Mouse (Mus musculus) brown adipose tissue, adult 24 weeks (tissue): ENCODE data around the gene Gpr179. TPM values are rescaled to one million over a fixed set of nuclear protein-coding genes. Genes with fewer than 3 reads are reported as not detected.

ENCODE experiments used
- H3K27ac ChIP-seq: fragments of 200-500 bp; replicated peaks from 2 replicates; pipeline ENCODE4 v1.5.1; 2012; ENCODE audit warnings: low read depth, mild to moderate bottlenecking, low read length
- H3K4me1 ChIP-seq: fragments of 200-500 bp; 2 replicates; pipeline ENCODE4 v1.6.1; 2012; ENCODE audit warnings: low read length, mixed read lengths; ENCODE audit not compliant: control insufficient read depth, insufficient read depth, insufficient read length
- H3K4me3 ChIP-seq: fragments of 200-500 bp; 2 replicates; pipeline ENCODE4 v1.5.1; 2012; ENCODE audit warnings: low read depth, mild to moderate bottlenecking, low read length, moderate library complexity; ENCODE audit not compliant: insufficient read depth
- polyA plus RNA-seq: library from polyadenylated mRNA; stranded (reverse); fragments of >200 nt; gene quantifications from 2 replicates; pipeline ENCODE4 v1.2.4, GENCODE M21; 2012; ENCODE audit not compliant: missing spikeins, insufficient read depth, insufficient read length

Gpr179 gene
- polyA plus RNA-seq = not detected in 2 replicates

DNA sequence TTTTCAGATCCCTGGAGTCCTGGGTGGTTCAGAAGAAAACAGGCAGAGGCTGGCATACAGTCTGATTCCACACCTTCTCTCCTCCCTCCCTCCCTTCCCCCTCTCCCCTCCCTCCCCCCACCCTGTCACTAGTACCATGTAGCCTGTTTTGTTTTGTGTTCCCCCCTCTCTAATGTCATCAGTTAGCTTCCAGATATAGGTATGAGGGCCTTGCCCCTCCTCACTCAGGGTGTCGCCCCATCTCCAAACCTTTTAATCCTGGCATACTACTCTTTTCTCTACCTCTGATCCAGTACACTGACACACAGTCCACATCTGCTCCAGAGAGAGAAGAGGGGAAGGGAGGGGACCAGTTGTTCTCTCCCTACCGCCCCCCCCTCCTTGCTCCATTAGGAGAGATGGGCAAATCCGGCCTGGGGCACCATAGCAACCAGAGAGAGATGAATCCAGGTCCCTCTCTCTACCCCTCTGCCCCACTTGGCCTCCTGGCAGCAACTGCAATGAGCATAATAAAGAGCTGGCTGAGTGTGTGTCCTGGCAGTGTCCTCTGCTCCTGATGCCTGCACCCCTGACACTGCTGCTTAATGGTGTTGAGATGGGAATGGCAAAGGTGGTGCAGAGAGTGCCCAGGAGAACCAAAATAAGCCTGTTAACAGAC is at the start of gene Gpr179:
Gpr179 (minus strand) TSS at position 51 of the 658 bp plus-strand sequence.
- Histone ChIP-seq H3K4me1 (peaks cover 2% of the 10 kb centered on the region; the same call in 1 of the 2 replicates), H3K27ac (no peak within 1 kb of the TSS), H3K4me3 (no peak within 1 kb of the TSS)

- Histone ChIP-seq H3K4me3 (no peak overlapping the region), H3K4me1 (peaks cover 11% of the 10 kb centered on the region), H3K27ac (no peak overlapping the region)
These were observed 49.2 kb upstream of the Gpr179 start for GRCm38 (mm10) chr11:97401082-97401481.

DNA sequence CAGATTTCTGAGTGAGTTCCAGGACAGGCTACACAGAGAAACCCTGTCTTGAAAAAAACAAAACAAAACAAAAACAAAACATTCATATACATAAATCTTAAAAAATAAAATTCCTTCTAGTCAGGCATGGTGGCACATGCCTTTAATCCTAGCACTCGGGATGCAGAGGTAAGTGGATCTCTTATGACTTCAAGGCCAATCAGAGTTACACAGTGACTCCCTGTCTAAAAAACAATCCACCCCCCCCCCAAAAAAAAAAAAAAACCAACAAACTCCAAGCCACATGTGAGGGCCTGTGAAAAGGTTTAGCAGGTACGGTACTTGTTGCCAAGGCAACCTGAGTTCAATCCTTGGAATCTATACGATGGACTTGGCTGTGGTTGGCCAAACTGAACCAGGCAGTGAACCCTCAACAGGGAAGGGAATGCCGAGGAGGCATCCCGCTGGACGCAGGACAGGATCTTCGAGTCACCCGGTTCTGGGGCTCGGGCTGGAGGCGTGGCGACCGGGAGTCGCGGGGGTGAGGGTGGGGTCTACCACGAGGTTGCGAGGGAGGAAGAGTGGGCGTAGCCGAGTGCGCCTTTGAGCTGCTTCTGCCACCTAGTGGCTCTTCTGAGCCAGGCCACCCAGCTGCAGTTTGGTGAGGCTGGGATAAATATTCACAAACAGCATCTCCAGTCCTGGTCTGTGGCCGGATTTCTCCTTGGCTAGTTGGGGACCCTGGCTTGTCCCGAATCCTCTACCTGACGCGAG is 48.3 kb upstream of the Gpr179 start:
- Histone ChIP-seq H3K27ac (no peak overlapping the region), H3K4me1 (peaks cover 6% of the 10 kb centered on the region), H3K4me3 (peak overlapping the region; percentile 10)

- no peak overlapping the region for H3K4me3 ChIP-seq
- no peaks in the 10 kb centered on the region for H3K4me1 ChIP-seq
- no peak overlapping the region for H3K27ac ChIP-seq
These were observed 46.6 kb upstream of the Gpr179 start for GRCm38 (mm10) chr11:97398506-97398905.

GRCm38 (mm10) chr11:97394146-97394545 is 42.3 kb upstream of the Gpr179 start:
- no peak overlapping the region for H3K4me3 ChIP-seq
- no peaks in the 10 kb centered on the region for H3K4me1 ChIP-seq
- H3K27ac ChIP-seq = no peak overlapping the region

GRCm38 (mm10) chr11:97393658-97394057 is 41.8 kb upstream of the Gpr179 start:
- Histone ChIP-seq H3K4me3 (no peak overlapping the region), H3K4me1 (no peaks in the 10 kb centered on the region), H3K27ac (no peak overlapping the region)

DNA sequence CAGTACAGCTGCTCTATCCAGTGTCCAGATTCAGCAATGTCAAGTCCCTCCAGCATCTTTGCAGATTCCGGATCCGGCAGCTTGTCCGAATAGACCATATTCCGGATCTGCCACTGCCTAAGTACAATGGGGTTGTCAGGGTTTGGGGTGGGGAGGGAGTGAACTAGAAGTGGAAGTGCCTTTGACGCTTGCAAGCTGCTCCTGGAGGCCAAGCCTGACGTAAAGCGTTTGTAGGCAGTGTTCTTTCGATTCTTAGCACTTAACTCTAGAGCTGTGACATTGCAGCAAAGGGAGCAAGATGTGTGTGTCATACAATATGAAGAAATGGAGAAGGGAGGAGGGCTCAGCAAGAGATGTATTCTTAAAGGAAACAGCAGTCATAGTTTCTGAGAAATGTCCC is 37.2 kb upstream of the Gpr179 start:
- no peaks in the 10 kb centered on the region for H3K4me1 ChIP-seq
- no peak overlapping the region for H3K27ac ChIP-seq
- H3K4me3 ChIP-seq = no peak overlapping the region

DNA sequence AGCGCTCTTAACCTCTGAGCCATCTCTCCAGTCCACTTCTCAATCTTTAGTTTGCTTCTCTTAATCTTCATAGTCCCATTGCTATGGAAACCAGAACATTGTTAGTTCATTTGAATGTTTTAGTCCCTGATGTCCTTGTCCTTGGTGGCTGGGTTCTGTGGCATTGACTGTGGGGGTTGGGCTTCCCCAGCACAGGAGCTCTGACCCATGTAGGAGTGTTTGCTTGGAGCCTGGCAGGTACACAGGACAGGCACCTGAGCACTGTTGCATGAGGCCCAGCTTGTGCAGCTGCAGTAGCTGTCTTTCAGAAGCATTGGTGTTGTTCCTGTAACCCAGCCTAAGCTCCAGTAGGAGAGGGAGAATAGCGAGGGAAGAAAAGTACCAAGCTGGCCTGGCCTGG is 35.9 kb upstream of the Gpr179 start:
- H3K4me1 ChIP-seq = no peaks in the 10 kb centered on the region
- H3K27ac ChIP-seq = no peak overlapping the region
- H3K4me3 ChIP-seq = no peak overlapping the region

DNA sequence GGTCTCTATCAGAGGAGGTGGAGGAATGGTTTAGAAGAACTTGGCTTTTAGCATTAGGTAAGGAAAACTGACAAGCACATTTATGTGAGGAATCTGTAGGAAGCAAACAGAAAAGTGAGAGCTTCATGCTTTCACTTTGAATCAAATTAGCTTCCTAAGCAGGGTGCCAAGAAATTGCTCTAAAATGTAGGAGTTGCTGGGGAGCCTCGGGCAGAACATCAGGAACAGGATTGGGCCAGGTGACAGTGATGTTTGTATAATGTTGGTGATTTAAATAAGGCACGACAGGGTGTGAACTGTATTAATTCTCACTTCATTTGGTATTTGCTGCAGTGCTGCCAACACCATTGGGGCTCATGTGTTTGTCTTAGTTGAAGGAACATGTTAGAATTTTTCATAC is 31.9 kb upstream of the Gpr179 start:
- H3K4me3 ChIP-seq = no peak overlapping the region
- H3K27ac ChIP-seq = no peak overlapping the region

GRCm38 (mm10) chr11:97383017-97383416 is 31.1 kb upstream of the Gpr179 start:
- Histone ChIP-seq H3K4me1 (no peaks in the 10 kb centered on the region), H3K4me3 (no peak overlapping the region), H3K27ac (no peak overlapping the region)

More for the DNA sequence above, 31.9 kb upstream of the Gpr179 start:
- no peaks in the 10 kb centered on the region for H3K4me1 ChIP-seq

GRCm38 (mm10) chr11:97380036-97380435 is 28.2 kb upstream of the Gpr179 start:
- H3K4me1 ChIP-seq = no peaks in the 10 kb centered on the region
- no peak overlapping the region for H3K4me3 ChIP-seq
- H3K27ac ChIP-seq = no peak overlapping the region

DNA sequence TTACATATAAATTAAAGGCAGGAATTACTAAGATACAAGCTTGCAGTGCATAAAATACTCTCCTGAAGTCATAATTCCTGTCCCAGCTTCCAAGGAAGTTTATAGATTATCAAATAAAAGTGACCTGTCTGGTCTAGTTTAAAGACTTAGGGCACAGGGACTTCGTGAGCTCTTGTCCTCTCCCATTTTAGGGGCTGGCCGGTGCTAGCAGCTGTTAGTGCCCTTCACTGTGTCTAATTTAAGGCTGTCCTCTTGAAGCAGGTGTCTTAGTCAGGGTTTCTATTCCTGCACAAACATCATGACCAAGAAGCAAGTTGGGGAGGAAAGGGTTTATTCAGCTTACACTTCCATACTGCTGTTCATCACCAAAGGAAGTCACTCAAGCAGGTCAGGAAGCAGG is 21.5 kb upstream of the Gpr179 start:
- Histone ChIP-seq H3K27ac (no peak overlapping the region), H3K4me1 (0 out of 2 replicates have a peak, but pooled peaks cover 4% of the 10 kb centered on the region)

DNA sequence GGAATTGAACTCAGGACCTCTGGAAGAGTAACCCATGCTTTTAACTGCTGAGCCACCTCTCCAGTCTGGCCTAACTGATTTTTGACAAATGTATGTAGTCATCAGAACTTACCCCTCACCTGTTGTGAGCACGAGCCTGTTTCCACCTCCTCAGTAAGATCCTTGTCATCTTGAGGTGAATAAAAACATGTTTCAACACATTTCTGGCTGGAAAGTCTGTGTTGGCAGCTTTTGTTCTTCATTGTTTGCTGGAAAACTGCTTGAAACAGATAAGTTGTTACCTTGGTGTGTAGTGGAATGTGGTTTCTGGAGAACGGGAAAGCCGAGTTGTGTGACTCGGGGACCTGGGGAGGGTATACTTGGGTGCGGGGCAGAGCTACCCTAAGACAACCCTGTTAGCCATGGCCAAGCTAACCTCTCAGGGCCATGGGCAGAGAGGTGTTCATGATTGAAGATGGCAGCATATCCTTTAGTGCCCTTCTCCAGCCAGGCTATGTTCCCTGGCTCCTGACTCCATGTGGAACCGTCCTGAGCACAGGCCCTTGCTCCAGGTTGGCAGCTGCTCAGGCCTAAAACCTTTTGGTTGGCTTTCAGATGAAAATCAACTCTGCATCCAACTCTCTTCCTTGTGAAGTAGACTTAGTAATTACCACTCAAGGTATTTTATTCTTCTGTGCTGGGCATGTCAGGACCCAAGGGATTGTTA is 20.4 kb upstream of the Gpr179 start:
- H3K27ac ChIP-seq = no peak overlapping the region
- H3K4me1 ChIP-seq = 0 out of 2 replicates have a peak, but pooled peaks cover 4% of the 10 kb centered on the region
- H3K4me3 ChIP-seq = no peak overlapping the region

More for the DNA sequence above, 21.5 kb upstream of the Gpr179 start:
- no peak overlapping the region for H3K4me3 ChIP-seq

DNA sequence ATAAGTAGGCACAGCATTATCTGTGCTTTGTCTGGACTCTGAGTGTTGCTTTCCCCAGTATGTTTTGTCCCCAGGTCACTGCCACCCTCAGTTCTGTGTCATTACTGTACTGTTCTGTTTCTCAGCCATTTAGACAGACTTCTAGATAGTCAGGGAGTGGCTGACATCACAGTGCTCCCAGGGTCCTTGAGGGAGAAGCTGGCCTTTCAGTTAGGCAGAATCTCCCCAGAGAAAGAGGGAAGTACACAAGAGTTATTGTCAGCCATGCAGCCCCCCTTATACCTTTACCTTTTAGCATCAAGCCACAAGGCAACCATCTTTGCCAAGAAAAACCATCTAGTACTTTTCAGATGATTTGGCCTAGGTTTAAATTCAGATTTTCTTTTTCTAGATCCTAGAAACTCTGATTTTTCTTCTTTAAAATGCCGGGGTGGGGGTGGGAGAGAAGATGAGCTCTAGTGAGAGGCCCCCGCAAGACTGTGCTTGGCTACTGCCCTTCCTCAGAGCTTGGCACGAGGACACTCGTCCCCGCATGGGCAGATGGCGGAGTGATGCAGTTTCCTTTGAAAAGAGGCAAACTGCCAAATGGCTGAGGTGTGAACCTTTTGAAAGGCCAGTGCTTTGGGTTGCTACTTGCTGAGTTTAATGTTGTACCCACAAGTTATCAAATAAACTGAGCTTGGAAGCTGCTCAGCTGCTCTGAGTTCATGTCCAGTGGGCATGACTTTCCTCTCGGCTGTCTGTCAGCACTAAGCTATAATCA is 18.6 kb upstream of the Gpr179 start:
- 0 out of 2 replicates have a peak, but pooled peaks cover 4% of the 10 kb centered on the region for H3K4me1 ChIP-seq
- no peak overlapping the region for H3K27ac ChIP-seq
- H3K4me3 ChIP-seq = no peak overlapping the region

GRCm38 (mm10) chr11:97368501-97368900 is 16.6 kb upstream of the Gpr179 start:
- Histone ChIP-seq H3K27ac (no peak overlapping the region), H3K4me3 (no peak overlapping the region), H3K4me1 (peaks cover 8% of the 10 kb centered on the region; the same call in 1 of the 2 replicates)
